Mouse (Mus musculus) liver, adult 2 months (tissue): Measurements from ENCODE around the gene Rnf34. TPM values are rescaled to one million over a fixed set of nuclear protein-coding genes. Genes with fewer than 3 reads are reported as not detected.

Source experiments
- DNase-seq: peaks from one replicate; pipeline ENCODE4 v3.0.0-alpha.2; 2011; ENCODE audit warnings: low read depth, low spot score; ENCODE audit errors: extremely low read depth
- H3K27ac ChIP-seq: fragments of 200-500 bp; replicated peaks from 2 replicates; pipeline ENCODE4 v1.5.1; 2012; ENCODE audit warnings: low read depth, mild to moderate bottlenecking, control low read depth, inconsistent platforms, low read length; ENCODE audit not compliant: insufficient read depth
- H3K27me3 ChIP-seq: fragments of 200-500 bp; 2 replicates; pipeline ENCODE4 v1.6.1; 2012; ENCODE audit warnings: mild to moderate bottlenecking, moderate library complexity, low read length, inconsistent platforms; ENCODE audit not compliant: control insufficient read depth, insufficient read depth
- H3K36me3 ChIP-seq: fragments of 200-500 bp; 2 replicates; pipeline ENCODE4 v1.6.1; 2012; ENCODE audit warnings: low read length, inconsistent platforms; ENCODE audit not compliant: control insufficient read depth, insufficient read depth
- H3K4me1 ChIP-seq: fragments of 200-500 bp; 2 replicates; pipeline ENCODE4 v1.6.1; 2011; ENCODE audit warnings: low read length; ENCODE audit not compliant: control insufficient read depth, insufficient read depth
- H3K4me3 ChIP-seq: fragments of 200-500 bp; 2 replicates; pipeline ENCODE4 v1.5.1; 2011; ENCODE audit warnings: low read depth, mild to moderate bottlenecking, control low read depth, low read length, moderate library complexity; ENCODE audit not compliant: insufficient read depth
- H3K79me2 ChIP-seq: fragments of 200-500 bp; 2 replicates; pipeline ENCODE4 v1.6.1; 2012; ENCODE audit warnings: inconsistent platforms, mild to moderate bottlenecking, low read length, moderate library complexity; ENCODE audit not compliant: control insufficient read depth, insufficient read depth
- H3K9ac ChIP-seq: fragments of 200-500 bp; 2 replicates; pipeline ENCODE4 v1.6.1; 2012; ENCODE audit warnings: low read depth, mild to moderate bottlenecking, control low read depth, inconsistent platforms, low read length
- CTCF ChIP-seq: fragments of 200-500 bp; IDR thresholded peaks from 2 replicates; pipeline ENCODE4 v1.5.1; 2011; ENCODE audit warnings: low read depth, low read length, control low read depth
- POLR2A ChIP-seq: fragments of 200-500 bp; IDR thresholded peaks from 2 replicates; pipeline ENCODE4 v1.6.1; 2011; ENCODE audit warnings: low read length, control low read depth; ENCODE audit not compliant: insufficient read depth; ENCODE audit errors: extremely low read depth
- WGBS: fragments of 180-500 bp; shearing (Covaris S2); methylation state at CpG from one replicate; pipeline ENCODE4 v1.1.7; 2018; 5-methylcytosine and 5-hydroxymethylcytosine counted together
- polyA plus RNA-seq: library from polyadenylated mRNA; depleted of rRNA; stranded (reverse); fragments of >200 nt; gene quantifications from 2 replicates; pipeline ENCODE4 v1.2.3, GENCODE M21; 2012; rRNA removed
- total RNA-seq: library from RNA; depleted of rRNA; stranded (reverse); fragments of >200 nt; gene quantifications from 2 replicates; pipeline ENCODE4 v1.2.3, GENCODE M21; 2014; rRNA removed

Gene Rnf34
- 4.1 and 5.3 TPM in 2 replicates for total RNA-seq
- polyA plus RNA-seq, result 3.4 TPM in 2 replicates

GRCm38 (mm10) chr5:122849521-122850318, at the start of gene Rnf34:
TSS of gene Rnf34 (plus strand) at chr5:122850048.
- peaks cover 8% of the 10 kb centered on the region; the same call in 1 of the 2 replicates for H3K79me2 ChIP-seq
- H3K9ac ChIP-seq, result peak within 1 kb of the TSS; percentile 95
- under 1% methylated on average over 55 of the region's 61 CpGs for WGBS
- peak within 1 kb of the TSS; percentile 97 for H3K4me3 ChIP-seq
- peak; percentile 93 for TF ChIP-seq POLR2A
- TF ChIP-seq CTCF, result no peak
- no peaks in the 10 kb centered on the region for H3K27me3 ChIP-seq
- H3K4me1 ChIP-seq, result peaks cover 8% of the 10 kb centered on the region; the same call in 1 of the 2 replicates
- H3K36me3 ChIP-seq, result no peaks in the 10 kb centered on the region
- H3K27ac ChIP-seq, result peak within 1 kb of the TSS; percentile 68
- peak; percentile 85 for DNase-seq

- no peaks in the 10 kb centered on the region for H3K79me2 ChIP-seq
- peaks cover 15% of the 10 kb centered on the region for H3K36me3 ChIP-seq
- peaks cover 47% of the 10 kb centered on the region for H3K4me1 ChIP-seq
- peak overlapping the region; percentile 85 for H3K27ac ChIP-seq
- H3K9ac ChIP-seq, result peak overlapping the region; percentile 23; the same call in 1 of the 2 replicates
- WGBS, result 17% methylated on average over 13 of the region's 13 CpGs
- no peak overlapping the region for H3K4me3 ChIP-seq
- H3K27me3 ChIP-seq, result no peaks in the 10 kb centered on the region
- DNase-seq, result peak; percentile 98
- no peak; the same call in 1 of the 2 replicates for TF ChIP-seq CTCF
- no peak for TF ChIP-seq POLR2A
These were observed 49.4 kb upstream of the Rnf34 start for GRCm38 (mm10) chr5:122800345-122801010.

DNA sequence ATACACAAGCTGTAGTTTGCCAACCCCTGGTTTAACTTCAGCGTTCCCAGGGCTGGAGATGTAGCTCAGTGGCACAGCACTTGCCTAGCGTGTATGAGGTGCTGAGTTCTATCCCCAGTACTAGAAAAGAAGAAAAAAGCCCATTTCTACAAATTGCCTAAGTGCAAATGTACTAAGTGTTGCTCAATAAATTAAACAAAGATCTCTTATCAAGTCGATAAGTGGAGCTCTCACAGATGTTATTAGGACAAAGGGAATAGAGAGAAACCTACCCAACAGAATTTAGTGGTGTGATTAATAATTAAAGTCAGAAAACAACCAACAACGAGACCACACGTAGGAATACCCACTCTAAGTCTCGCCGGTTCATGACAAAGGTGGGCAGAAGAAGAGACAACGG, 48.2 kb upstream of the Rnf34 start:
- H3K9ac ChIP-seq, result peak overlapping the region; percentile 64
- H3K27me3 ChIP-seq, result no peaks in the 10 kb centered on the region
- H3K4me1 ChIP-seq, result peaks cover 47% of the 10 kb centered on the region
- no peaks in the 10 kb centered on the region for H3K79me2 ChIP-seq
- DNase-seq, result peak; percentile 89
- no peak for TF ChIP-seq CTCF
- no peak for TF ChIP-seq POLR2A
- no peak overlapping the region for H3K4me3 ChIP-seq
- H3K27ac ChIP-seq, result peak overlapping the region; percentile 98
- peaks cover 18% of the 10 kb centered on the region for H3K36me3 ChIP-seq
- WGBS, result 19% methylated on average over 8 of the region's 8 CpGs

GRCm38 (mm10) chr5:122802706-122803105, 47.1 kb upstream of the Rnf34 start:
- Histone ChIP-seq H3K79me2 (no peaks in the 10 kb centered on the region), H3K4me3 (no peak overlapping the region), H3K4me1 (peaks cover 44% of the 10 kb centered on the region), H3K27me3 (no peaks in the 10 kb centered on the region), H3K9ac (no peak overlapping the region), H3K27ac (peak overlapping the region; percentile 98), H3K36me3 (peaks cover 19% of the 10 kb centered on the region)
- WGBS, result 23% methylated on average over 9 of the region's 9 CpGs
- peak; percentile 32; the same call in 1 of the 2 replicates for TF ChIP-seq CTCF
- TF ChIP-seq POLR2A, result no peak
- DNase-seq, result peak; percentile 93

DNA sequence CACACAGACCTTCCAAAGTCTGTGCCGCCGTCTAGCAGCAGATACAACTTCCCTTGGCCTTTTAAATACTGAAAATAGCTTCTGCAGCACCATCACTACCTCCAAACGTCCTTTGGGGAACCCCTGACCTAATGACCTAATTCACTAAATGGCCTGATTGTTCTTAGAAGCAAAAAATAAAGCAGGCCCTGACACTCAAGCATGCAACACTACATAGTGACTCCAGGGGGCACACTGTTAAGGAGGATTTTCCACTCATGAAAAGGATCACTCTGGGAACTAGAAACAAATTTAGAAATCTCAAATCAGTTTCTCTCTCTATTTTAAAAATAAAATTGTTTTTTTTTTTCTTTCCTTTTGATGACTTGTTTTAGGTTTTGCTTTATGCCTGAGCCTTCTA, 44.3 kb upstream of the Rnf34 start:
- WGBS, result 48% methylated on average over 3 of the region's 3 CpGs
- Histone ChIP-seq H3K27ac (no peak overlapping the region), H3K4me3 (no peak overlapping the region), H3K4me1 (peaks cover 22% of the 10 kb centered on the region), H3K27me3 (no peaks in the 10 kb centered on the region), H3K9ac (no peak overlapping the region), H3K36me3 (peaks cover 23% of the 10 kb centered on the region), H3K79me2 (no peaks in the 10 kb centered on the region)
- DNase-seq, result peak; percentile 29
- TF ChIP-seq POLR2A, result no peak
